Mouse (Mus musculus): ENCODE data around the gene D11Wsu47e. TPM values are rescaled to one million over a fixed set of nuclear protein-coding genes. Genes with fewer than 3 reads are reported as not detected.

Gene D11Wsu47e
- 10.7 and 11.2 TPM in 2 replicates for polyA plus RNA-seq (2015; fragmentation: Nextera tagmentation; extraction: Ambion mirVana)

DNA sequence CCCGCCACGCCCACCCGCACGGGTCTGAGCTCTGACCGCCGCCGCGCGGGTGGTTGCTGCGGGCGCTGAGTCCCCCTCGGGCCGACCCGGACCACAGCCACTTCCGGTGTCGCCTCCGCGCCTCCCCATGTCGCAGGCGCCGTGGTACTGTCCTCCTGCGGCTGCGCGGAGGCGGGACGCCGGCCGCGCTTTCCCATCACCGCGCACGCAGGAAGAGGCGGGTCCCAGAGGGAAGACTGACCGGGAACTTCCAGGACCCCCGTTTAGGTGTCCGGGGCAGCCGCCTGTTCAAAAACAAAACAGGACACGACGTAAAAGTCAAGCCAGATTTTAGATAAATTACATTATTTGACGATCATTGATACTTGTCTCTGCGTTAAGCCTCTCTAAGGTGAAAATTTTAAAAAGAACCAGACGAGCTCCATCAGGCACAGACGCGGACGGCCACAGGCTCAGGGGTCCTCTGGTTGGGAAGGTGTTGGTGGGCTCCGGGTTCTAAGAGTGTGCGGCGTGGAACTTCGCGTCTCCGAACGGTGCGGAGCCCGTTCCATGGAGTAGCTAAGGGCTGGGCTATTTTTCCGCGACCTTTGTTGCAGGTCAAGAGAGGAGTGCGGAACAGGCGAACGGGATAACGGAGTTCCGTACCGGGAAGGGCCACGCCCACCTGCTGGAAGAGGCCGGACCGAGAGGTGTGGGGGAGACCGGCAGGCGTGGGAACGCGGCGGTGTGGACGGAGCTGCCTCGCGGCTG lies at the start of gene D11Wsu47e, which contains the start of gene Fam104a:
Gene D11Wsu47e, plus strand, starts transcription at position 456 of the 750 bp plus-strand sequence.
Gene Fam104a, minus strand, starts transcription at position 199 of the 750 bp plus-strand sequence.

DNA sequence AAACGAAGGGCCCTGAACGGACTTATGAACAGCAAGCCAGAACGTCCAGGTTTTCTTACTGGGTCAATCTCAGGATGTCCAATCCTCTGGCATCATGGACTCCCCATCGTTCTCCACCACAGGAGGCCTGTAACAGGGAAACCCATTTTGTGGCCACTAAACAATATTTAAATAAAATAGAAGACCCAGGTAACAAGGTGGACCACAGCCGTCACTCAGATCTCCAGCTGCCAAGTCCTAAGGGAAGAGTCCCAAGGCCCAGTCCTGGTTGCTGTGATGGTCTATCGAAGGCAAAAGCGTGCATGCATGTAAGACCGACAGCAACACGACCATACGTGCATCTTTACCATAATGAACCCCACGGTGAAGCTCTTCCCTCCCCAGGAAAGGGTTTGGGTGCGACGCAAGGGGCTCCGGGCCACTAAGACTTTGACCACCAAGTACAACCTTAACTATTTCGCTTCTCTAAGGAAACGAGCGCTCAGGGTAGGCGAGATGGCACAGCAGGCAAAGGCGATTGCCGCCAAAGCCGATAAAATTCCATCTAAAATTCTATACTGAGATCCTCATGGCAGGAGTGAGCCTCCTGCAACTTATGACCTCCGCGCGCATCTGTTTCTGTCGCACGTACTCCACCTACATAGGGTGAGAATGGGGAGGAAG lies 35.4 kb upstream of the D11Wsu47e start, which contains the start of gene Cog1:
Gene Cog1, plus strand, starts transcription at position 480 of the 663 bp plus-strand sequence.

DNA sequence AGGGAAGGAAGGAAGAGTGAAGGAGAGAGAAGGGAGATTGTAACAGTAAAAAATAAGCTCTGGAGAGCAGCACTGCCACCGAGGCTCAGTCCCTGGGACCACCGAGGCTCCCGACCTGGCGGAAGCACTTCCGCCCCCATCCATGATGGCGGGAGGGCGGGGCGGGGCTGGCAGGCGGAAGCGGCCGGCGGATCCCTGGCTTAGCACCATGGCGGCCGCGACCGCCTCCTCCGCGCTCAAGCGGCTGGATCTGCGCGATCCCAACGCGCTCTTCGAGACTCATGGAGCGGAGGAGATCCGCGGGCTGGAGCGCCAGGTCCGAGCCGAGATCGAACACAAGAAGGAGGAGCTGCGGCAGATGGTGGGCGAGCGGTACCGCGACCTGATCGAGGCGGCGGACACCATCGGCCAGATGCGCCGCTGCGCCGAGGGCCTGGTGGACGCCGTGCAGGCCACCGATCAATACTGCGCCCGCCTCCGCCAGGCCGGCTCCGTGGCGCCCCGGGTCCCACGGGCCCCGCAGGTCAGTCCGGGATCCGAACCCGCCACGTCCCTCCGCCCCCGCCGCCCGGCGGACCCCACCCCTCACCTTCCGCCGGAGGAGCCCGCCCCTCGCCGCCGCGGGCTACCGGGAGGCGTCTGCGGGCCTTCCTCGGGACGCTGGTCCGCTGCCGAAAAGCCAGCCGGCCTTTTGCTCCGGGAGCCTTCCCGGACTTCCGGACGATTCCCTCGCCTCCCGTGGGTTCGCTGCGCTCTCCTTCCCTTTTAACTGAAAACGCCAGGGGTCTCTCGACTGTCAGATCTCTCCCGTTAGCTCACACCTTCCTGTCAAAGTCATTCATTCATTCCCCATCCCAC lies 34.6 kb upstream of the D11Wsu47e start, which contains the start of gene Slc39a11:
Gene Slc39a11, minus strand, starts transcription at position 727 of the 858 bp plus-strand sequence.

GRCm38 (mm10) chr11:113709731-113710256 lies 25.6 kb downstream of the D11Wsu47e start, which contains the start of gene Cpsf4l:
Gene Cpsf4l (minus strand): TSS chr11:113710017.

Other genes with a start within 250 kb of the D11Wsu47e start
- 0.41 and 0.45 TPM in 2 replicates for gene Sstr2, start 65.1 kb upstream of the D11Wsu47e start, polyA plus RNA-seq (2015; fragmentation: Nextera tagmentation; extraction: Ambion mirVana)
- 13.1 and 14.0 TPM in 2 replicates for gene Cog1, start 35.2 kb upstream of the D11Wsu47e start, polyA plus RNA-seq (2015; fragmentation: Nextera tagmentation; extraction: Ambion mirVana)
- 16.2 and 19.3 TPM in 2 replicates for gene Slc39a11, start 34.3 kb upstream of the D11Wsu47e start, polyA plus RNA-seq (2015; fragmentation: Nextera tagmentation; extraction: Ambion mirVana)
- 45.6 and 47.7 TPM in 2 replicates for gene Fam104a, start 257 bp upstream of the D11Wsu47e start, polyA plus RNA-seq (2015; fragmentation: Nextera tagmentation; extraction: Ambion mirVana)
- gene Cpsf4l, start 25.6 kb downstream of the D11Wsu47e start, polyA plus RNA-seq (2015; fragmentation: Nextera tagmentation; extraction: Ambion mirVana), result 0.43 TPM in 1 of 2 replicates, not detected in the other
- gene Cdc42ep4, start 67.5 kb downstream of the D11Wsu47e start, polyA plus RNA-seq (2015; fragmentation: Nextera tagmentation; extraction: Ambion mirVana), result 22.5 and 22.9 TPM in 2 replicates

Measured in urinary bladder, postnatal 0 days (tissue).